Mouse (Mus musculus): Measurements from ENCODE around the gene Gm49387. TPM values are rescaled to one million over a fixed set of nuclear protein-coding genes. Genes with fewer than 3 reads are reported as not detected.

Gm49387 gene
- polyA plus RNA-seq, 1 experiment from 2014 or later: not detected

DNA sequence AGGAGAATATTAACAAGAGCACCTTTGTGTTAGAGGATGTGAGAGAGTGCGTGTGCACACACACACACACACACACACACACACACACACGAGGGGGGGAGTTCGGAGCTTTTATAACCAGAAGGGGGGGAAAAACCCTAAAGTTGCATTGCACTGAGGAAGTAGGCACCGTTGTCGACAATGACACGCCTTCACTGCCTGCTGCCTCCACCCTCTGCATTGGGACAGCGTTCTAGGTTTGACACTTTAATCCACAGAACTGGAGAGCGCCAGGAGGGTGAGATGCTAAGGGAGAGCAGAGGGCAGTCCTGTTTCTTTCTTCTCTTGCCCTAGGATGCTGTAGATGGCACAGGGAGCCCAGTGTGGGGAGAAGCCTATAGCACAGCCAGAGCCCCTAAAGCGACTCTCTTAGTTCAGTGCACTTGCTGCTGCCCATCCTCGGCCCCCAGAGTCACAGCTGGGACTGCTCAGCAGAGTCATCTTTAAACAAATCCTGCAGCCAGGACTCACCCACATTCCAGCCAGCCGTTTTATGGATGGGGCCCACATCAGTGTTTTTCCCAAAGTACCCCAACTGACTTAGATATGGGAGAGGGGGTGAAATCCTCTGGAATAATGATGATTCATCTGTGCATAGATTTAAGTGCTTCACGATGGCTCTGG, 24.4 kb upstream of the Gm49387 start:
- Histone ChIP-seq H3K9ac (ENCODE audit: low read length) (no peak overlapping the region), H3K27ac (ENCODE audit: low read depth, low read length) (no peak overlapping the region), H3K4me2 (ENCODE audit: low read depth, low read length, severe bottlenecking) (no peak overlapping the region), H3K36me3 (ENCODE audit: control insufficient read depth, insufficient read depth, low read length) (no peaks in the 10 kb centered on the region; the same call in 1 of the 2 replicates), H3K9me3 (ENCODE audit: control insufficient read depth, low read length) (no peaks in the 10 kb centered on the region), H3K4me1 (replicated peaks; ENCODE audit: control insufficient read depth, insufficient read depth, low read length) (peaks cover 22% of the 10 kb centered on the region), H3K27me3 (ENCODE audit: control insufficient read depth, insufficient read depth, low read length) (no peaks in the 10 kb centered on the region), H3K4me3 (ENCODE audit: low read depth, low read length) (no peak overlapping the region)
- no peak for DNase-seq (ENCODE audit: low spot score)
- 79% methylated on average over 12 of the region's 12 CpGs for WGBS
- no peak for ATAC-seq (replicated peaks; ENCODE audit: low FRiP score)

DNA sequence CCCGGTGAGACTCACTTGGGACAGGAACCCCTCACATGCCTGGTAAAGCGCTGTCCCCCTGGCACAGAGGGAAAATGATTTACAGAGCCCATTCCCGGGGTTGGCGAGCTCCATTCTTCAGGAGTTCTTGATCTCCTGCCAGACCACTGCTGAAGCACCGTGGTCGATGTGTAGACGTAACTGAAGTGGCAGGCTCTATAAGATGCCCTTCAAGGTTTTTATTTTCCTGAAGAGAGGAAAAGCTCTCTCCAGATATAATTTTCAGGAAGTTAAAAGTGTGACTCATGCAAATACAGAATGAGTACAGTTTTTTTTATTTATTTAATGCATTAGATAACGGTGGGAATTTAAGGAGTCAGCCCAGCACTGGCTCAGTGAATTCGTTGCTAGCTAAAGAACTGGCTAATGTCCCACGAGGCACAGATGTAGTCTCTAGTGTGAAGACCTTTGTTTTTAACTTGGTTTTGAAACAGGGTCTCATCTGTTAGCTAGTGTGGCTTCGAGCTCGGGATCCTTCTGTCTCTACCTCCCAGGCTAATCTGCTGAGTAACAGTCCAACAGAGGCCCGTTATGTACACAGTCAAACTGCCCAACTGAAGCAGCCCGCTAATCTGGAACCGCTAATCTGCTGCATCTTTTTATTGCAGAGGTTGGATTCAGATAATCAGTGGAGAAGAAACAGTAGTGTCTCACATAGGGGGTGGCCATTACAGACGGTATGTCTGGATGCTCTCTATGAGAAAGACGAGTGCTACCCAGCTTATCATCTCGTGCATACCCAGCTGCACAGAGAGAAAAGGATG, 23.6 kb upstream of the Gm49387 start:
- peaks cover 18% of the 10 kb centered on the region for H3K4me1 ChIP-seq (replicated peaks; ENCODE audit: control insufficient read depth, insufficient read depth, low read length)

DNA sequence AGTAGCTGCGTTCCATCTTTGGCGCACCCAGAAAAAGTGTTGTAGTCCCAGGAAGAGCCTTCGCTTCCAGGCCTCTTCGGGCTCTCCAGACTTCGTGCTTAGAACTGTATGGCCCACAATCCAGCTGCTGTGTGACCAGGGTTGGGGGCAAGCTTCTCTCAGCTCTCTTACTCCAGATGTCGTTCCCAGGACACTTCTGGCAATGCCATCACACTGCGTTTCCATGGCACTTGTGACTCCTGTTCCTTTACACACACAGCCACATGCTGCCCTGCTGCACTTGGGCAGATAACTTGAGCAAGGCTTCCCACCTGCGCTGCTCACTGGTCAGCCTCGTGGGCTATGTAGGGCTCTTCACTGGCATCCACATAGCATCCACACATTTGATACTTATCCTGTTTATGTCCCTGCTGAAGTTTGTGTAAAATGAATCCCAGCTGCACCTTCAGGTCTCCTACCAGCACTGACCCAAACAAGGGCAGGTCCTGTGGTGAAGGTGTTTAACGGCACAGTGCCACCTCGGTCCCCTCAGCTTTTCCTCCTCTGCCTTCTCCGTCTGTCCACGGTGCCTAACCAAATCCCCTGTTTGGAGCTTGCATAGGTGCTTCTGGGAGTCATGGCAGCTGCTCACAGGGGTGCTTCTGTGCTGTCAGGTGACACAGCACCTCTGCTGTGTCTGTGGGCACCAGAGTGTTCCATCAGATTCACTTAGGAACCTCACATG, 22.9 kb upstream of the Gm49387 start:
- peak overlapping the region; percentile 86; the same call in 1 of the 2 replicates for H3K27ac ChIP-seq (ENCODE audit: low read depth, low read length)
- peaks cover 15% of the 10 kb centered on the region for H3K4me1 ChIP-seq (replicated peaks; ENCODE audit: control insufficient read depth, insufficient read depth, low read length)
- H3K9ac ChIP-seq (ENCODE audit: low read length): no peak overlapping the region
- ATAC-seq (replicated peaks; ENCODE audit: low FRiP score) (no peak), DNase-seq (ENCODE audit: low spot score) (no peak)
- H3K4me2 ChIP-seq (ENCODE audit: low read depth, low read length, severe bottlenecking): no peak overlapping the region
- H3K36me3 ChIP-seq (ENCODE audit: control insufficient read depth, insufficient read depth, low read length): no peaks in the 10 kb centered on the region; the same call in 1 of the 2 replicates
- H3K27me3 ChIP-seq (ENCODE audit: control insufficient read depth, insufficient read depth, low read length): no peaks in the 10 kb centered on the region
- H3K9me3 ChIP-seq (ENCODE audit: control insufficient read depth, low read length): no peaks in the 10 kb centered on the region
- 95% methylated on average over 13 of the region's 13 CpGs for WGBS
- no peak overlapping the region for H3K4me3 ChIP-seq (ENCODE audit: low read depth, low read length)

More for the DNA sequence above, 23.6 kb upstream of the Gm49387 start:
- no peak overlapping the region; the same call in 1 of the 2 replicates for H3K9ac ChIP-seq (ENCODE audit: low read length)
- WGBS: 85% methylated on average over 18 of the region's 18 CpGs
- 0 out of 2 replicates have a peak overlapping the region, but pooled peaks have one; percentile 12 for H3K27ac ChIP-seq (ENCODE audit: low read depth, low read length)
- H3K4me3 ChIP-seq (ENCODE audit: low read depth, low read length): no peak overlapping the region
- H3K9me3 ChIP-seq (ENCODE audit: control insufficient read depth, low read length): no peaks in the 10 kb centered on the region
- H3K36me3 ChIP-seq (ENCODE audit: control insufficient read depth, insufficient read depth, low read length): no peaks in the 10 kb centered on the region; the same call in 1 of the 2 replicates
- no peak for ATAC-seq (replicated peaks; ENCODE audit: low FRiP score)
- no peaks in the 10 kb centered on the region for H3K27me3 ChIP-seq (ENCODE audit: control insufficient read depth, insufficient read depth, low read length)
- no peak for DNase-seq (ENCODE audit: low spot score)
- H3K4me2 ChIP-seq (ENCODE audit: low read depth, low read length, severe bottlenecking): no peak overlapping the region

DNA sequence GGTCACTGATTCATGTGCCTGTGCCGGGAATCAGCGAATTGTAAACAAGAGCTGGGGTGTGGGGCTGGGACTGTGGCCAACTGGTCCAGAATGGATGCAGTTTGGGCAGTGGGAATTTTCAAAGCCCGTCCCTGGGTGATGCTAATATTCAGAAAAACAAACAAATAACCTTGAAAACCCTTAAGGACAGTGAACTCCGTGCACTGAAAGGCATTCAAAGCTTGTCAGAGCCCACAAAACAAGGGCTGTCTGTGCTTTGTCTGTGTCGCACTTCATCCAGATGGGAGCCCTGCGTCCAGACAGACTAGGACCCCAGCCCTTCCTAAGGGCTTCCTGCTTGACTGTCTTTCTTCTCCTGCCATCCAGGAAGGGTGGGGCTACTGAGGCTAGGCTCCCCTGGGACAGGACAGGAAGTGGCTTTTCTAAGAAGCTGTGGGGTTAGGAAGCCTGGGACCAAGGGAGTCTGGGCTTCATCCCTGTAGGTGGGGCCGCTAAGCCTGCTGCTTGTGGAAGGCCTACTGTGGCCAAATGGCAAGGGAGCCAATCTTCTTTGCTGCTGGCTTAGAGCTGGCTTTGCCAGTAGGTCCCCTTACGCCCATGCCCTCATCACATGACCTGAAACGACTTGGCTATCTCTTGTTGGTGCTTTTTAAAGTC, 22.0 kb upstream of the Gm49387 start:
- Histone ChIP-seq H3K9ac (ENCODE audit: low read length) (peak overlapping the region; percentile 66), H3K36me3 (ENCODE audit: control insufficient read depth, insufficient read depth, low read length) (no peaks in the 10 kb centered on the region; the same call in 1 of the 2 replicates), H3K4me3 (ENCODE audit: low read depth, low read length) (peak overlapping the region; percentile 30; the same call in 1 of the 2 replicates), H3K27ac (ENCODE audit: low read depth, low read length) (peak overlapping the region; percentile 86), H3K4me1 (replicated peaks; ENCODE audit: control insufficient read depth, insufficient read depth, low read length) (peaks cover 15% of the 10 kb centered on the region), H3K27me3 (ENCODE audit: control insufficient read depth, insufficient read depth, low read length) (no peaks in the 10 kb centered on the region), H3K9me3 (ENCODE audit: control insufficient read depth, low read length) (no peaks in the 10 kb centered on the region), H3K4me2 (ENCODE audit: low read depth, low read length, severe bottlenecking) (peak overlapping the region; percentile 49)
- DNase-seq (ENCODE audit: low spot score) (no peak), ATAC-seq (replicated peaks; ENCODE audit: low FRiP score) (peak; percentile 47; the same call in 1 of the 2 replicates)
- WGBS: 40% methylated on average over 9 of the region's 9 CpGs

DNA sequence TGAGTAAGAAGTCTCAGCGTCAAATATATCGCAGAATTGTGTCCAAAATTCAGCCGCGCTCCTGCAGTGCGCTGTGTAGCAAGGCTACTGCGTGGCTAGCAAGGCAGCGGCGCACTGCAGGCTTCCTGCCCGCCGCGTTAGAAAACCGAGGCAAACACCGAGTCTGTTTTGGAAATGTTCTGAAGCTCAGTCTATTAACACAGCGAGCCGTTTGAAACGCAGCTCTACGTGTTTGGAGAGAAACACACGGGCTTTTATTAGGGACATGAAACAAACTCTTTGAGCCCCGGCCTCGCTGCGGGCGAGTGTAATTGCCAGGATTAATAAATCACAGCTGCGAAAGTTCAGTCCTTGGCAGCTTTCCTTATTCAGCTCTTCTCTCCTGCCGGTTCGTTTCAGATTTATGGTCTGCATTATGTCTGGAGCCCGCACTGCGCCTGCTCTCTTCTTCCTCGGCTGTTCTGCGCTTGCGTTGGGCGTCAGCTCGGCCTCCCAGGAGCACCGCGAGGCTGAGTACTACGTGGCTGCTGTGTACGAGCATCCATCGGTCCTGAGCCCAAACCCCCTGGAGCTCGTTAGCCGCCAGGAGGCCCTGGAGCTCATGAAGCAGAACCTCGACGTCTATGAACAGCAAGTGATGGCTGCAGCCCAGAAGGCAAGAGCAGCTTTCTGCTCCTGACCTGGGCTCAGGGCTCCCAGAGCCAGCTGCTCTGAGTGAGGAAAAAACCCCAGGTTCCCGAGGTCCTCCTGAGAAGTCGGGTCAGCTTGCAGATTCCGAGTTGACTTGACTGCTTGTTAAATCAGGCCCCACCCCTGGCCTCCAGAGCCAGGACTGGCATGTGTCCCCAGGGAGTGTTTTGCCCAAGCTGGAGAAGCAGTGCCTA, 21.2 kb upstream of the Gm49387 start:
- Histone ChIP-seq H3K9me3 (ENCODE audit: control insufficient read depth, low read length) (no peaks in the 10 kb centered on the region), H3K27ac (ENCODE audit: low read depth, low read length) (peak overlapping the region; percentile 86), H3K36me3 (ENCODE audit: control insufficient read depth, insufficient read depth, low read length) (no peaks in the 10 kb centered on the region; the same call in 1 of the 2 replicates), H3K9ac (ENCODE audit: low read length) (peak overlapping the region; percentile 66), H3K4me3 (ENCODE audit: low read depth, low read length) (peak overlapping the region; percentile 30), H3K4me1 (replicated peaks; ENCODE audit: control insufficient read depth, insufficient read depth, low read length) (peaks cover 15% of the 10 kb centered on the region), H3K27me3 (ENCODE audit: control insufficient read depth, insufficient read depth, low read length) (no peaks in the 10 kb centered on the region), H3K4me2 (ENCODE audit: low read depth, low read length, severe bottlenecking) (peak overlapping the region; percentile 49)
- ATAC-seq (replicated peaks; ENCODE audit: low FRiP score) (peak; percentile 77), DNase-seq (ENCODE audit: low spot score) (peak; percentile 86)
- 8% methylated on average over 44 of the region's 44 CpGs for WGBS

DNA sequence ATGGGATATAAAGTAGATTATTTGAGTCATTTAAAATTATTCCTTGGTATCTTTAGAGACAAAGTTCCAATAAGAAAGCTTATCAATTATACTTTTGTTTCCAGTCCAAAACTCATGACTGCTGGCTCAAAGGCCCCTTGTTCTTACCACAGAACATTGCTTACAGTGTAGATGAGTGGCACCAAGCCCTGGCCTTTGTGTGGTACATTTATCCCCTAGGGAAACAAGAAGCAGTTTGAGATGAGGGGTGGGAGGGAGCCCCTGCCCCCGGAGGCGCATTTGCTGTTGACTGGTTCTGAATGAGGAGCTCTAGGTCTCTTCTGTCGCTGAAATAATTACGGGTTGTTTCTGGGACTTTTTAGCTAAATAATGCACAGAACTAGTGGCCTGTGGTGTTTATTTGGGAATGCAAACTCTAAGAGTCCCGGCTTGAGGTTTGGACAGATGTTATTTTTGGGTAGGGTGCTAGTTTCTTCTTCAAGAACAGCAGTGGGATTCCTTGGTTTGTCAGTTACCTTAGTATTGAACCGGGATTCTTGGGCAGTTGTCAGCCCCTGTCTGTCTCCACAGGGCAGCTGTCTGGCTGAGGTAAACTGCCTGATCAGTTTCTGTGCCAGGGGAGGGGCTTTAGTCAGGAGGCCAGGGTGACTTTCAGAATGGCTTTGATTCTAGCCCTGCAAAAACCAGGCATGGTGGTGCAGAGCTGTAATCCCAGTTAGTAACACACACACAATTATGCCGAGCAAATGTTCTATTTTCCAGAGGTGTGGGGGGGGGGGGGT, 19.8 kb upstream of the Gm49387 start:
- no peaks in the 10 kb centered on the region for H3K27me3 ChIP-seq (ENCODE audit: control insufficient read depth, insufficient read depth, low read length)
- H3K27ac ChIP-seq (ENCODE audit: low read depth, low read length): peak overlapping the region; percentile 41
- H3K4me3 ChIP-seq (ENCODE audit: low read depth, low read length): no peak overlapping the region
- H3K9me3 ChIP-seq (ENCODE audit: control insufficient read depth, low read length): no peaks in the 10 kb centered on the region
- no peaks in the 10 kb centered on the region for H3K36me3 ChIP-seq (ENCODE audit: control insufficient read depth, insufficient read depth, low read length)
- 76% methylated on average over 7 of the region's 7 CpGs for WGBS
- no peak overlapping the region for H3K4me2 ChIP-seq (ENCODE audit: low read depth, low read length, severe bottlenecking)
- DNase-seq (ENCODE audit: low spot score) (no peak), ATAC-seq (replicated peaks; ENCODE audit: low FRiP score) (no peak)
- peaks cover 15% of the 10 kb centered on the region for H3K4me1 ChIP-seq (replicated peaks; ENCODE audit: control insufficient read depth, insufficient read depth, low read length)
- no peak overlapping the region for H3K9ac ChIP-seq (ENCODE audit: low read length)

DNA sequence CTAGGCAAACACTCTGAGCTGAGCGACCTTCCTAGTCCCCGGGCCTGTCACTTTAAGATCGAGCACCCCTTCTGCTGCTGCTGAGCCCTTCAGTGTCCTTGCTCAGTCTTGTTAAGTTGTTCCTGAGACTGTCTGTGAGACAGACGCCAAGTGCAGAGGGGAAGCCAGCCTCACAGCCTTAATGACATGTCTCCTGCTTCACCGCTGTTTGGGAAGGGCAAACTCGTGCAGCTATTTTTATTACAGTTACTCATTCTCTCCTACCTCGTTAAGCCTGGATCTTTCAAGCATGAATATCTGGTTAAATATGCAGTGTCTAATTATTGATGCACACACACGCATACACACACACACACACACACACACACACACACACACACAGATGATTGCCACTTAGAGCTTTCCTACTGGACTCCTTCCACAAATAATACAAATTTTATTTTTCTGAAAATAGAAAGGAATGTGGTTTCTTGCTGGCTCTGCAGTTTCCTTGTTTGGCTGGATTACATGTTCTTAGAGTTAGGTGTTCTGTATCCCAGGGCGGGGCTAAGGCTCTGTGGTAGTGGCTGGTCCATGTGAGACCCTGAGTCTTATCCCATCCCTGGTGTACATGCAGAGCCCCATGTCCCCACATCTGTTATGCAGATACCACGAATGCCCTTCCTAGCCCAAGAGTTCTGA, 19.0 kb upstream of the Gm49387 start:
- WGBS: 65% methylated on average over 10 of the region's 10 CpGs

More for the DNA sequence above, 19.0 kb upstream of the Gm49387 start:
- H3K9me3 ChIP-seq (ENCODE audit: control insufficient read depth, low read length): no peaks in the 10 kb centered on the region
- ATAC-seq (replicated peaks; ENCODE audit: low FRiP score) (no peak), DNase-seq (ENCODE audit: low spot score) (no peak)
- H3K4me2 ChIP-seq (ENCODE audit: low read depth, low read length, severe bottlenecking): no peak overlapping the region
- peaks cover 15% of the 10 kb centered on the region for H3K4me1 ChIP-seq (replicated peaks; ENCODE audit: control insufficient read depth, insufficient read depth, low read length)
- H3K4me3 ChIP-seq (ENCODE audit: low read depth, low read length): no peak overlapping the region
- H3K9ac ChIP-seq (ENCODE audit: low read length): no peak overlapping the region
- no peaks in the 10 kb centered on the region for H3K36me3 ChIP-seq (ENCODE audit: control insufficient read depth, insufficient read depth, low read length)
- no peaks in the 10 kb centered on the region for H3K27me3 ChIP-seq (ENCODE audit: control insufficient read depth, insufficient read depth, low read length)
- H3K27ac ChIP-seq (ENCODE audit: low read depth, low read length): peak overlapping the region; percentile 32; the same call in 1 of the 2 replicates

All from forebrain, embryonic 11.5 days (tissue).